Mouse (Mus musculus): ENCODE data around the gene Chp2. TPM values are rescaled to one million over a fixed set of nuclear protein-coding genes. Genes with fewer than 3 reads are reported as not detected.

The Chp2 gene
- polyA plus RNA-seq, 1 experiment = 5.9 TPM

- Histone ChIP-seq H3K27ac (replicated peaks; ENCODE audit: low read depth, low read length) (no peak overlapping the region), H3K4me3 (ENCODE audit: insufficient read depth, low read depth, low read length) (no peak overlapping the region), H3K4me1 (ENCODE audit: control insufficient read depth, insufficient read depth, insufficient read length, low read length) (no peaks in the 10 kb centered on the region)
Measured at GRCm38 (mm10) chr7:122256722-122257121, 37.4 kb downstream of the Chp2 start.

GRCm38 (mm10) chr7:122258521-122258920 lies 39.2 kb downstream of the Chp2 start:
- H3K27ac ChIP-seq (replicated peaks; ENCODE audit: low read depth, low read length) = peak overlapping the region; percentile 58; the same call in 1 of the 2 replicates
- no peaks in the 10 kb centered on the region for H3K4me1 ChIP-seq (ENCODE audit: control insufficient read depth, insufficient read depth, insufficient read length, low read length)
- H3K4me3 ChIP-seq (ENCODE audit: insufficient read depth, low read depth, low read length) = no peak overlapping the region

- Histone ChIP-seq H3K27ac (replicated peaks; ENCODE audit: low read depth, low read length) (peak overlapping the region; percentile 75; the same call in 1 of the 2 replicates), H3K4me1 (ENCODE audit: control insufficient read depth, insufficient read depth, insufficient read length, low read length) (no peaks in the 10 kb centered on the region)
Measured at GRCm38 (mm10) chr7:122260055-122260602, 40.8 kb downstream of the Chp2 start.

GRCm38 (mm10) chr7:122268983-122269486 lies 49.7 kb downstream of the Chp2 start:
- H3K4me3 ChIP-seq (ENCODE audit: insufficient read depth, low read depth, low read length) = no peak overlapping the region
- no peak overlapping the region for H3K27ac ChIP-seq (replicated peaks; ENCODE audit: low read depth, low read length)
- H3K4me1 ChIP-seq (ENCODE audit: control insufficient read depth, insufficient read depth, insufficient read length, low read length) = no peaks in the 10 kb centered on the region

More at GRCm38 (mm10) chr7:122260055-122260602, 40.8 kb downstream of the Chp2 start:
- H3K4me3 ChIP-seq (ENCODE audit: insufficient read depth, low read depth, low read length) = no peak overlapping the region

GRCm38 (mm10) chr7:122272334-122272733 lies 53.0 kb downstream of the Chp2 start:
- H3K4me1 ChIP-seq (ENCODE audit: control insufficient read depth, insufficient read depth, insufficient read length, low read length) = no peaks in the 10 kb centered on the region
- H3K4me3 ChIP-seq (ENCODE audit: insufficient read depth, low read depth, low read length) = no peak overlapping the region
- H3K27ac ChIP-seq (replicated peaks; ENCODE audit: low read depth, low read length) = no peak overlapping the region

Other genes starting within 250 kb of the Chp2 start
- gene Cog7, start 237.8 kb upstream of the Chp2 start, polyA plus RNA-seq (2012; ENCODE audit: insufficient read depth, insufficient read length, missing spikeins) = 16.1 and 16.3 TPM in 2 replicates
- gene Gga2, start 198.3 kb upstream of the Chp2 start, polyA plus RNA-seq (2012; ENCODE audit: insufficient read depth, insufficient read length, missing spikeins) = 29.1 and 44.8 TPM in 2 replicates
- gene Ubfd1, start 152.3 kb upstream of the Chp2 start, polyA plus RNA-seq (2012; ENCODE audit: insufficient read depth, insufficient read length, missing spikeins) = 9.3 and 15.5 TPM in 2 replicates
- gene Ears2, start 152.2 kb upstream of the Chp2 start, polyA plus RNA-seq (2012; ENCODE audit: insufficient read depth, insufficient read length, missing spikeins) = 4.8 and 7.9 TPM in 2 replicates
- gene Ndufab1, start 117.6 kb upstream of the Chp2 start, polyA plus RNA-seq (2012; ENCODE audit: insufficient read depth, insufficient read length, missing spikeins) = 1,818 and 1,889 TPM in 2 replicates
- gene Palb2, start 86.5 kb upstream of the Chp2 start, polyA plus RNA-seq (2012; ENCODE audit: insufficient read depth, insufficient read length, missing spikeins) = 0.52 TPM in 1 of 2 replicates, not detected in the other
- gene Dctn5, start 86.5 kb upstream of the Chp2 start, polyA plus RNA-seq (2012; ENCODE audit: insufficient read depth, insufficient read length, missing spikeins) = 55.1 and 57.1 TPM in 2 replicates
- gene Plk1, start 60.1 kb upstream of the Chp2 start, polyA plus RNA-seq (2012; ENCODE audit: insufficient read depth, insufficient read length, missing spikeins) = not detected in 2 replicates
- gene Ern2, start 33.3 kb upstream of the Chp2 start, polyA plus RNA-seq (2012; ENCODE audit: insufficient read depth, insufficient read length, missing spikeins) = not detected in 2 replicates
- 3.8 and 7.3 TPM in 2 replicates for gene Prkcb, start 69.3 kb downstream of the Chp2 start, polyA plus RNA-seq (2012; ENCODE audit: insufficient read depth, insufficient read length, missing spikeins)

All from brown adipose tissue, adult 24 weeks (tissue).